Mouse (Mus musculus) lung, postnatal 25 days (tissue): Measurements from ENCODE around the gene Slain1.
"Not testable (repeated sequence)": the region's sequence is repeated elsewhere in the genome, so short reads cannot be mapped to it uniquely, and the experiment has no call there.

ENCODE experiments used
- DNase-seq: peaks from one replicate; pipeline ENCODE4 v3.0.0; 2022; ENCODE audit warnings: low spot score

The Slain1 gene

GRCm38 (mm10) chr14:103723314-103723713 is 73.3 kb downstream of the Slain1 start:
- no peak for DNase-seq

GRCm38 (mm10) chr14:103723841-103724240 is 73.8 kb downstream of the Slain1 start:
- DNase-seq, result no peak

GRCm38 (mm10) chr14:103728506-103728905 is 78.5 kb downstream of the Slain1 start:
- DNase-seq, result no peak

GRCm38 (mm10) chr14:103728951-103729725 is 79.1 kb downstream of the Slain1 start:
- DNase-seq, result no peak

GRCm38 (mm10) chr14:103729760-103730367 is 79.8 kb downstream of the Slain1 start:
- no peak for DNase-seq

GRCm38 (mm10) chr14:103732626-103733025 is 82.6 kb downstream of the Slain1 start:
- no peak for DNase-seq

- no peak for DNase-seq
These were observed 91.2 kb downstream of the Slain1 start for GRCm38 (mm10) chr14:103741216-103741615.

- DNase-seq, result peak; percentile 43
These were observed 92.1 kb downstream of the Slain1 start for GRCm38 (mm10) chr14:103742150-103742549.

- DNase-seq, result no peak
These were observed 97.3 kb downstream of the Slain1 start for GRCm38 (mm10) chr14:103747345-103747744.

- not testable (repeated sequence) for DNase-seq
These were observed 100.6 kb downstream of the Slain1 start for GRCm38 (mm10) chr14:103750638-103751037.

- DNase-seq, result no peak
These were observed 101.4 kb downstream of the Slain1 start for GRCm38 (mm10) chr14:103751384-103751783.

GRCm38 (mm10) chr14:103752773-103753172 is 102.7 kb downstream of the Slain1 start:
- DNase-seq, result no peak

GRCm38 (mm10) chr14:103754041-103754440 is 104.0 kb downstream of the Slain1 start:
- no peak for DNase-seq

- DNase-seq, result no peak
These were observed 104.4 kb downstream of the Slain1 start for GRCm38 (mm10) chr14:103754465-103754864.
